Mouse (Mus musculus): ENCODE data around the gene Npff. TPM values are rescaled to one million over a fixed set of nuclear protein-coding genes. Genes with fewer than 3 reads are reported as not detected.

Gene Npff
- total RNA-seq, 1 experiment from 2014 or later = not detected

Other genes starting within 250 kb of the Npff start
- gene Mfsd5, start 245.5 kb downstream of the Npff start, total RNA-seq (2017) = 30.1 to 39.1 TPM (median 34.0 TPM) in 3 replicates
- gene Espl1, start 228.7 kb downstream of the Npff start, total RNA-seq (2017) = 0.76 to 4.6 TPM (median 4.0 TPM) in 3 replicates
- gene Pfdn5, start 198.8 kb downstream of the Npff start, total RNA-seq (2017) = 576 to 776 TPM (median 626 TPM) in 3 replicates
- 20.0 to 37.9 TPM (median 27.2 TPM) in 3 replicates for gene Myg1, start 193.2 kb downstream of the Npff start, total RNA-seq (2017)
- gene Aaas, start 174.2 kb downstream of the Npff start, total RNA-seq (2017) = 16.5 to 50.9 TPM (median 46.2 TPM) in 3 replicates
- gene Sp7, start 157.8 kb downstream of the Npff start, total RNA-seq (2017) = not detected in 3 replicates
- 66.1 to 99.7 TPM (median 74.8 TPM) in 3 replicates for gene Sp1, start 118.8 kb downstream of the Npff start, total RNA-seq (2017)
- 0.86 TPM in 1 of 3 replicates, not detected in the others for gene Amhr2, start 79.6 kb downstream of the Npff start, total RNA-seq (2017)
- gene Prr13, start 65.9 kb downstream of the Npff start, total RNA-seq (2017) = 233 to 280 TPM (median 259 TPM) in 3 replicates
- gene Pcbp2, start 54.4 kb downstream of the Npff start, total RNA-seq (2017) = 106 to 183 TPM (median 119 TPM) in 3 replicates
- gene Gm10337, start 21.2 kb downstream of the Npff start, total RNA-seq (2017) = not detected in 3 replicates
- 0.32 to 1.2 TPM (median 0.97 TPM) in 3 replicates for gene Map3k12, start 7.9 kb downstream of the Npff start, total RNA-seq (2017)
- gene Tarbp2, start 6.8 kb downstream of the Npff start, total RNA-seq (2017) = 16.2 to 27.3 TPM (median 20.8 TPM) in 3 replicates
- not detected in 3 replicates for gene Gm28047, start 100.1 kb upstream of the Npff start, total RNA-seq (2017)
- 26.9 to 70.4 TPM (median 29.2 TPM) in 3 replicates for gene Atf7, start 100.5 kb upstream of the Npff start, total RNA-seq (2017)
- 6.6 to 11.6 TPM (median 11.3 TPM) in 3 replicates for gene Atp5g2, start 147.4 kb upstream of the Npff start, total RNA-seq (2017)
- gene Calcoco1, start 197.2 kb upstream of the Npff start, total RNA-seq (2017) = 34.7 to 46.4 TPM (median 44.7 TPM) in 3 replicates

Data from monocyte, adult 5-6 weeks (primary cell).